Mouse (Mus musculus) midbrain, postnatal 0 days (tissue): Measurements from ENCODE around the gene Mboat2. TPM values are rescaled to one million over a fixed set of nuclear protein-coding genes. Genes with fewer than 3 reads are reported as not detected.
A peak's percentile ranks its signal among the peaks of the same experiment; 100 is the strongest.

Experiments used
- ATAC-seq: fragments of 200-750 bp; cut with Nextera tagmentation; 2 replicates; pipeline ENCODE4 v1.8.0; 2017; ENCODE audit warnings: moderate number of reproducible peaks, mild to moderate bottlenecking, moderate TSS enrichment, moderate library complexity; ENCODE audit not compliant: low FRiP score
- DNase-seq: peaks from one replicate; pipeline ENCODE4 v3.0.0-alpha.2; 2015; ENCODE audit warnings: low spot score
- H3K27ac ChIP-seq: fragments of 300-500 bp; sonication (generic); 2 replicates; pipeline ENCODE4 v1.5.1; 2014; ENCODE audit warnings: low read depth, mild to moderate bottlenecking, low read length, mixed read lengths
- H3K27me3 ChIP-seq: fragments of 300-500 bp; sonication (generic); 2 replicates; pipeline ENCODE4 v1.6.1; 2014; ENCODE audit warnings: low read length, control low read depth, mixed read lengths; ENCODE audit not compliant: insufficient read depth
- H3K36me3 ChIP-seq: fragments of 300-500 bp; sonication (generic); 2 replicates; pipeline ENCODE4 v1.6.1; 2014; ENCODE audit warnings: low read length, control low read depth, mixed read lengths; ENCODE audit not compliant: insufficient read depth
- H3K4me1 ChIP-seq: fragments of 300-500 bp; sonication (generic); 2 replicates; pipeline ENCODE4 v1.6.1; 2014; ENCODE audit warnings: mild to moderate bottlenecking, control low read depth, antibody characterized with exemption, low read length, mixed read lengths; ENCODE audit not compliant: insufficient read depth
- H3K4me2 ChIP-seq: fragments of 300-500 bp; sonication (generic); 2 replicates; pipeline ENCODE4 v1.6.1; 2014; ENCODE audit warnings: low read depth, mild to moderate bottlenecking, low read length, mixed read lengths; ENCODE audit not compliant: poor library complexity, severe bottlenecking
- H3K4me3 ChIP-seq: fragments of 300-500 bp; sonication (generic); 2 replicates; pipeline ENCODE4 v1.5.1; 2014; ENCODE audit warnings: low read depth, mild to moderate bottlenecking, low read length, moderate library complexity
- H3K9ac ChIP-seq: fragments of 300-500 bp; sonication (generic); replicated peaks from 2 replicates; pipeline ENCODE4 v1.6.1; 2014; ENCODE audit warnings: mild to moderate bottlenecking, low read length, moderate library complexity, mixed read lengths; ENCODE audit not compliant: poor library complexity, severe bottlenecking
- H3K9me3 ChIP-seq: fragments of 300-500 bp; sonication (generic); 2 replicates; pipeline ENCODE4 v1.6.1; 2016; ENCODE audit warnings: low read length, control low read depth
- CTCF ChIP-seq: IDR thresholded peaks from 2 replicates; pipeline ENCODE4 v1.5.1; 2016; ENCODE audit warnings: antibody characterized with exemption, mild to moderate bottlenecking
- WGBS: fragments of 180-500 bp; shearing (Covaris S2); extraction: QIAGEN DNeasy Blood & Tissue Kit; methylation state at CpG from one replicate; pipeline ENCODE4 v1.1.7; 2014; 5-methylcytosine and 5-hydroxymethylcytosine counted together
- polyA plus RNA-seq: library from polyadenylated mRNA; unstranded; fragments of >200 nt; fragmentation: Nextera tagmentation; extraction: Ambion mirVana; gene quantifications from 2 replicates; pipeline ENCODE4 v1.2.1, GENCODE M21; 2015
- total RNA-seq: library from RNA; depleted of rRNA; stranded (reverse); fragments of >200 nt; gene quantifications from 2 replicates; pipeline ENCODE4 v1.2.3, GENCODE M21; 2014

Gene Mboat2
- total and polyA plus RNA-seq, 2 experiments from 2014 or later: 62.0 to 69.2 TPM

DNA sequence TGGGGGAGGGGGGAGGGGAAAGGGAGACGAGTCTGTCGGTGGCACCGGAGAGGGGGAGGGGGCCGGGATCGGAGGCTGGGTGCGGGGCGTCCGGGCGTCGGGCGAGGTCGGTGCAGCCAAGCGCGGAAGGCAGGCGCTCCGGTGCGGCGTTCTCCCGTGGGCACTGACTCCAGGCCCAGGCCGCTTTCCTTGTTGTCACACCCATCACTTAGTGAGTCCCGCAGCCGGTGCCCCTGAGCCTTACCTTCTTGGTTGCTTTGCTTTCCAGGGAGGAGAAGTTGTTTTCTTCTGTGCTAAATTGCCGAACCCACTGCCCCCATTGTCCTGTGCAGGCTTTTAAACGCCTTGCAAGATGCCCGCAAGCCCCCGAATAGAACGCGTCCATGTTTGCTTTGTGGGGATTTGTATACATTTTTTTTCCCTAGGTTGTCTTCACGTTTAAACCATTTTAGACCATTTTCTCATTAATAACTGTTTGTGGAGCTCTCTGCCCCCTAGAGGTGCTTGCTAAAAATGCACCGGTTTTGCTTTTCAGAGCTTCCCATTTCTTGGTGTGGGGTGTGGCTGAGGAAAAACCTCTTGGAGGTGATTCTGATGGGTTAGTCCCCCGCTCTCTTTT lies 144.5 kb downstream of the Mboat2 start:
- no peaks in the 10 kb centered on the region for H3K9me3 ChIP-seq
- H3K4me2 ChIP-seq: peak overlapping the region; percentile 40
- peak overlapping the region; percentile 93 for H3K9ac ChIP-seq
- no peaks in the 10 kb centered on the region for H3K27me3 ChIP-seq
- H3K36me3 ChIP-seq: no peaks in the 10 kb centered on the region
- H3K4me3 ChIP-seq: peak overlapping the region; percentile 74
- WGBS: under 1% methylated on average over 31 of the region's 31 CpGs
- ATAC-seq (peak; percentile 72), DNase-seq (peak; percentile 93)
- H3K27ac ChIP-seq: peak overlapping the region; percentile 96
- peak; percentile 83 for TF ChIP-seq CTCF
- H3K4me1 ChIP-seq: peaks cover 2% of the 10 kb centered on the region; the same call in 1 of the 2 replicates

- TF ChIP-seq CTCF: no peak
- WGBS: 84% methylated on average over 5 of the region's 5 CpGs
- no peak overlapping the region for H3K4me3 ChIP-seq
- no peaks in the 10 kb centered on the region for H3K4me1 ChIP-seq
- H3K9me3 ChIP-seq: no peaks in the 10 kb centered on the region
- no peak overlapping the region for H3K4me2 ChIP-seq
- no peaks in the 10 kb centered on the region for H3K27me3 ChIP-seq
- no peak overlapping the region for H3K9ac ChIP-seq
- H3K36me3 ChIP-seq: peaks cover 26% of the 10 kb centered on the region
- DNase-seq (no peak), ATAC-seq (no peak)
- no peak overlapping the region for H3K27ac ChIP-seq
Observed at GRCm38 (mm10) chr12:24985226-24985625, 154.5 kb downstream of the Mboat2 start.

GRCm38 (mm10) chr12:24995350-24995749 lies 164.7 kb downstream of the Mboat2 start:
- Histone ChIP-seq H3K4me3 (no peak overlapping the region), H3K4me1 (no peaks in the 10 kb centered on the region), H3K9ac (no peak overlapping the region), H3K36me3 (peaks cover 74% of the 10 kb centered on the region), H3K27me3 (no peaks in the 10 kb centered on the region), H3K4me2 (no peak overlapping the region), H3K27ac (no peak overlapping the region), H3K9me3 (no peaks in the 10 kb centered on the region)
- TF ChIP-seq CTCF: no peak
- no peak for ATAC-seq
- DNase-seq: no peak
- 88% methylated on average over 4 of the region's 4 CpGs for WGBS

DNA sequence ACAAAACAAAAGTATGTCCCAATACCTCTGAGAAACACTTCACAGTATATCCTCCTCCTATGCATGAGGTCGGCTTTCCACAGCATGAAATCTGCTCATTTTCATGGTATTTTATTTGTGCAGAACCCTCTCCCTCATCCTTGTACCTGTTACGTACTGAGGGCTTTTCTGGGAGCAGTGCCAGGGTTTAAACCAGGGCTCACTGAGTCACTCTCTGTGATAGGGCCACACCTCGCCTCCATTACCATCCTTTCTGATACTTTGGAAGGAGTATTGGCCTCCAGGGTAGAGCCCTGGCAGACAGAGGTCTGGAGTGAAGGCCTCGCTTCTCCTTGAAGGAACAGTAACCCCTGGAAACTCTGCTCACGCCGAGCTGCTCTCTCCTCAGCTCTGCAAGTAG lies 174.7 kb downstream of the Mboat2 start:
- H3K36me3 ChIP-seq: peaks cover 63% of the 10 kb centered on the region
- no peak for ATAC-seq
- no peak overlapping the region for H3K4me2 ChIP-seq
- H3K9ac ChIP-seq: no peak overlapping the region
- no peaks in the 10 kb centered on the region for H3K4me1 ChIP-seq
- no peaks in the 10 kb centered on the region for H3K27me3 ChIP-seq
- 86% methylated on average over 6 of the region's 6 CpGs for WGBS
- H3K27ac ChIP-seq: no peak overlapping the region
- DNase-seq: no peak
- H3K4me3 ChIP-seq: no peak overlapping the region
- no peak for TF ChIP-seq CTCF
- no peaks in the 10 kb centered on the region for H3K9me3 ChIP-seq

DNA sequence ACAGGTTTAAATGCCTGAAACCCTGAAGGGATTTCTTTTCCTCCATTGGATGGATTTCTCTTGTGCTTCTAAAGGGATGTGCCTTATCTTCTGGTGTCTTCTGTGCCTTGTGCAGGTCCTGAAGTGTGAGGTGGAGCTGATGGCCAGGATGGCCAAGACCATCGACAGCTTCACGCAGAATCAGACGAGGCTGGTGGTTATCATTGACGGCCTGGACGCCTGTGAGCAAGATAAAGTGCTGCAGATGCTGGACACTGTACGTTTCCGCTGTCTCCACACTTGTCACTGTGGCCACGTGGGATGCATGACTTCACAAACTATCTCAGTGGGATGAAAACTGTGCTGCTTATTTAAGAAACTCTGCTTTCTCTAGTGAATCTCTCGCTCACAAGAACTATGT lies 179.3 kb downstream of the Mboat2 start:
- no peak for TF ChIP-seq CTCF
- DNase-seq: no peak
- ATAC-seq: no peak
- no peaks in the 10 kb centered on the region for H3K27me3 ChIP-seq
- H3K9ac ChIP-seq: no peak overlapping the region
- H3K4me2 ChIP-seq: no peak overlapping the region
- H3K4me1 ChIP-seq: no peaks in the 10 kb centered on the region
- no peaks in the 10 kb centered on the region for H3K9me3 ChIP-seq
- H3K4me3 ChIP-seq: no peak overlapping the region
- H3K27ac ChIP-seq: no peak overlapping the region
- WGBS: 95% methylated on average over 9 of the region's 9 CpGs
- peaks cover 71% of the 10 kb centered on the region for H3K36me3 ChIP-seq

DNA sequence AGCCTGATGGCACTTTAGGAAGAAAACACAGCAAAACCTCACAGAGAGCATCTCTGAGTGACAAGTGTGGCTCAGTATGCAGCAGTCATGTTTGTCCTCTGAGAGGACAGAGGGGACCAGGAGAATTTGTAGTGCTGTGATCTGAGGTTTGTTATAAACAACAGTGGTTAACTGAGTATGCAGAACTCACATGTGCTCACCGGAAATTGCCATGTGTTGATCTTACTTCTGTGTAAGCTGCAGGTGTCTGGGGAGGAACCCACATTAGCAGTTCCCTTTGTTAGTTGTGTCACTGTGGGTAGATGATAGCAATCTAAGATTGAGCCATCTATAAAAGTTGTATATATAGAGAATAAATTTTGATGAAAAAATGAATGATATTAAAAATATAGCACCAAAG lies 179.7 kb downstream of the Mboat2 start:
- Histone ChIP-seq H3K4me3 (no peak overlapping the region), H3K9me3 (no peaks in the 10 kb centered on the region), H3K4me1 (no peaks in the 10 kb centered on the region), H3K27me3 (no peaks in the 10 kb centered on the region), H3K9ac (no peak overlapping the region), H3K36me3 (peaks cover 72% of the 10 kb centered on the region), H3K27ac (no peak overlapping the region), H3K4me2 (no peak overlapping the region)
- ATAC-seq (no peak), DNase-seq (no peak)
- no peak for TF ChIP-seq CTCF
- WGBS: 93% methylated on average over 1 of the region's 1 CpGs
